Mouse (Mus musculus) embryonic facial prominence, embryonic 14.5 days (tissue): ENCODE data around the gene Klhl26. TPM values are rescaled to one million over a fixed set of nuclear protein-coding genes. Genes with fewer than 3 reads are reported as not detected.
A peak's percentile ranks its signal among the peaks of the same experiment; 100 is the strongest.

Source experiments
- ATAC-seq: fragments of 200-750 bp; cut with Nextera tagmentation; 2 replicates; pipeline ENCODE4 v1.8.0; 2017; ENCODE audit warnings: low read depth, moderate number of reproducible peaks, moderate TSS enrichment
- DNase-seq: peaks from one replicate; pipeline ENCODE4 v3.0.0-alpha.2; 2015; ENCODE audit warnings: low spot score
- H3K27ac ChIP-seq: fragments of 300-500 bp; sonication (generic); replicated peaks from 2 replicates; pipeline ENCODE4 v1.5.1; 2014; ENCODE audit warnings: low read depth, mild to moderate bottlenecking, low read length, moderate library complexity
- H3K27me3 ChIP-seq: fragments of 300-500 bp; sonication (generic); replicated peaks from 2 replicates; pipeline ENCODE4 v1.6.1; 2014; ENCODE audit warnings: low read length; ENCODE audit not compliant: control insufficient read depth, insufficient read depth
- H3K36me3 ChIP-seq: fragments of 300-500 bp; sonication (generic); 2 replicates; pipeline ENCODE4 v1.6.1; 2014; ENCODE audit warnings: low read length, mixed read lengths; ENCODE audit not compliant: control insufficient read depth, insufficient read depth
- H3K4me1 ChIP-seq: fragments of 300-500 bp; sonication (generic); 2 replicates; pipeline ENCODE4 v1.6.1; 2014; ENCODE audit warnings: antibody characterized with exemption, low read length; ENCODE audit not compliant: control insufficient read depth, insufficient read depth
- H3K4me2 ChIP-seq: fragments of 300-500 bp; sonication (generic); 2 replicates; pipeline ENCODE4 v1.6.1; 2014; ENCODE audit warnings: low read depth, mild to moderate bottlenecking, low read length, moderate library complexity, mixed read lengths
- H3K4me3 ChIP-seq: fragments of 300-500 bp; sonication (generic); 2 replicates; pipeline ENCODE4 v1.5.1; 2014; ENCODE audit warnings: low read depth, mild to moderate bottlenecking, low read length
- H3K9ac ChIP-seq: fragments of 300-500 bp; sonication (generic); 2 replicates; pipeline ENCODE4 v1.6.1; 2014; ENCODE audit warnings: low read depth, mild to moderate bottlenecking, low read length, moderate library complexity, mixed read lengths
- H3K9me3 ChIP-seq: fragments of 300-500 bp; sonication (generic); 2 replicates; pipeline ENCODE4 v1.6.1; 2016; ENCODE audit warnings: low read length; ENCODE audit not compliant: control insufficient read depth
- WGBS: fragments of 180-500 bp; shearing (Covaris S2); extraction: QIAGEN DNeasy Blood & Tissue Kit; methylation state at CpG from one replicate; pipeline ENCODE4 v1.1.7; 2014; 5-methylcytosine and 5-hydroxymethylcytosine counted together
- polyA plus RNA-seq: library from polyadenylated mRNA; unstranded; fragments of >200 nt; fragmentation: Nextera tagmentation; extraction: Ambion mirVana; gene quantifications from 2 replicates; pipeline ENCODE4 v1.2.1, GENCODE M21; 2014

Klhl26 gene
- polyA plus RNA-seq, 1 experiment from 2014 or later: 18.7 TPM

DNA sequence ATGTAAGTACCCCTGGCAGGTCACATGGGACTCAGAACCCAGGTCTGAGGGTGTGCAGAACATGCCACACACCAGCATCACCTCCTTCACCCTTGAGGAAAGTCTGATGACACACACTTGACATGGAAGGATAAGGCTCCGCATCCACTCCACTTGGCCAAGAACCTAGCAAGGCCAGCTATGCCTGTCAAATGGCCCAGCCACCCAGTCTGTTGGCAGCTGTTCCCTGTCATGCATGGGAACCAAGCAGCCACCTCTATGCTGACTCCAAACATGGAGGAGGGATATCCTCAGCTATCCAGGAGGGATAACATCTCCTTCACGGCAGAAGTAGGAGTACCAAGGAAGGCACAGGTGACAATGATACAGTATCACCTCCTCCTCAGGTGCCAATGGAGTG is 38.3 kb downstream of the Klhl26 start:
- DNase-seq: no peak
- WGBS: 82% methylated on average over 2 of the region's 2 CpGs
- ATAC-seq: no peak
- Histone ChIP-seq H3K9me3 (no peaks in the 10 kb centered on the region), H3K4me2 (peak overlapping the region; percentile 90), H3K27ac (no peak overlapping the region), H3K4me1 (peaks cover 12% of the 10 kb centered on the region), H3K9ac (no peak overlapping the region), H3K36me3 (0 out of 2 replicates have a peak, but pooled peaks cover 4% of the 10 kb centered on the region), H3K27me3 (no peaks in the 10 kb centered on the region), H3K4me3 (peak overlapping the region; percentile 73)

GRCm38 (mm10) chr8:70435156-70435555 is 41.6 kb downstream of the Klhl26 start:
- no peak for ATAC-seq
- H3K4me2 ChIP-seq: no peak overlapping the region
- peaks cover 11% of the 10 kb centered on the region for H3K4me1 ChIP-seq
- no peak overlapping the region for H3K27ac ChIP-seq
- no peaks in the 10 kb centered on the region for H3K27me3 ChIP-seq
- H3K9ac ChIP-seq: no peak overlapping the region
- 0 out of 2 replicates have a peak, but pooled peaks cover 4% of the 10 kb centered on the region for H3K36me3 ChIP-seq
- H3K9me3 ChIP-seq: no peaks in the 10 kb centered on the region
- no peak for DNase-seq
- 91% methylated on average over 5 of the region's 5 CpGs for WGBS
- H3K4me3 ChIP-seq: no peak overlapping the region

- Histone ChIP-seq H3K9ac (no peak overlapping the region), H3K36me3 (0 out of 2 replicates have a peak, but pooled peaks cover 4% of the 10 kb centered on the region), H3K4me1 (no peaks in the 10 kb centered on the region), H3K4me2 (no peak overlapping the region), H3K27ac (no peak overlapping the region), H3K9me3 (no peaks in the 10 kb centered on the region), H3K27me3 (no peaks in the 10 kb centered on the region), H3K4me3 (no peak overlapping the region)
- no peak for DNase-seq
- ATAC-seq: 0 out of 2 replicates have a peak, but pooled peaks have one; percentile 38
- WGBS: 51% methylated on average over 4 of the region's 4 CpGs
Observed at GRCm38 (mm10) chr8:70432991-70433536, 43.7 kb downstream of the Klhl26 start.

GRCm38 (mm10) chr8:70431213-70431612 is 45.6 kb downstream of the Klhl26 start:
- no peak for ATAC-seq
- no peak overlapping the region for H3K4me3 ChIP-seq
- no peak overlapping the region for H3K4me2 ChIP-seq

GRCm38 (mm10) chr8:70426300-70426907 is 50.4 kb downstream of the Klhl26 start:
- Histone ChIP-seq H3K9ac (no peak overlapping the region; the same call in 1 of the 2 replicates), H3K4me2 (no peak overlapping the region), H3K9me3 (no peaks in the 10 kb centered on the region), H3K27ac (no peak overlapping the region), H3K27me3 (no peaks in the 10 kb centered on the region), H3K4me3 (no peak overlapping the region), H3K36me3 (no peaks in the 10 kb centered on the region), H3K4me1 (no peaks in the 10 kb centered on the region)
- no peak for ATAC-seq
- no peak for DNase-seq
- 88% methylated on average over 2 of the region's 2 CpGs for WGBS

More at GRCm38 (mm10) chr8:70431213-70431612, 45.6 kb downstream of the Klhl26 start:
- Histone ChIP-seq H3K4me1 (no peaks in the 10 kb centered on the region), H3K27ac (no peak overlapping the region), H3K9me3 (no peaks in the 10 kb centered on the region), H3K9ac (no peak overlapping the region), H3K27me3 (no peaks in the 10 kb centered on the region), H3K36me3 (0 out of 2 replicates have a peak, but pooled peaks cover under 1% of the 10 kb centered on the region)
- WGBS: 90% methylated on average over 4 of the region's 4 CpGs
- DNase-seq: no peak

DNA sequence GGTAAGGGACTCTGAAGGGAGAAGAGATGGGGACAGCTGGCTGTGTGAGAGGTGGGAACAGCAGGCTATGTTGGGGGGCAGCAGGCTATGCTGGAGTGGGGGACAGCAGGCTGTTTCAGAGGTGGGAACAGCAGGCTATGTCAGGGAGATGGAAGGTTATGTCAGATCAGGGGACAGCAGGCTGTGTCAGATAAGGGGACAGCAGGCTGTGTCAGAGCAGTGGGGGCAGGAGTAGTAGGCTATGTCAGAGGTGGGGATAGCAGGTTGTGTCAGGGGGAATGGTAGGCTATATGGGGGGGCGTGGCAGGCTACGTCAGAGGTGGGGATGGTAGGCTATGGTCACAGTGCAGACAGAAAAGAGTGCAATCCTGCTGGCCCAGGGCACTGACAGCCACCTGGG is 54.0 kb downstream of the Klhl26 start:
- DNase-seq (no peak), ATAC-seq (no peak)
- Histone ChIP-seq H3K4me1 (peaks cover 23% of the 10 kb centered on the region), H3K27ac (no peak overlapping the region), H3K4me3 (no peak overlapping the region), H3K36me3 (no peaks in the 10 kb centered on the region), H3K9me3 (no peaks in the 10 kb centered on the region), H3K4me2 (no peak overlapping the region), H3K9ac (no peak overlapping the region), H3K27me3 (no peaks in the 10 kb centered on the region)
- 80% methylated on average over 1 of the region's 2 CpGs for WGBS

- Histone ChIP-seq H3K4me2 (no peak overlapping the region), H3K4me1 (peaks cover 23% of the 10 kb centered on the region), H3K9ac (0 out of 2 replicates have a peak overlapping the region, but pooled peaks have one; percentile 25), H3K27ac (no peak overlapping the region), H3K4me3 (no peak overlapping the region), H3K36me3 (no peaks in the 10 kb centered on the region), H3K27me3 (no peaks in the 10 kb centered on the region), H3K9me3 (no peaks in the 10 kb centered on the region)
- ATAC-seq (no peak), DNase-seq (no peak)
- WGBS: 79% methylated on average over 17 of the region's 18 CpGs
Observed at GRCm38 (mm10) chr8:70421349-70422104, 55.2 kb downstream of the Klhl26 start.

DNA sequence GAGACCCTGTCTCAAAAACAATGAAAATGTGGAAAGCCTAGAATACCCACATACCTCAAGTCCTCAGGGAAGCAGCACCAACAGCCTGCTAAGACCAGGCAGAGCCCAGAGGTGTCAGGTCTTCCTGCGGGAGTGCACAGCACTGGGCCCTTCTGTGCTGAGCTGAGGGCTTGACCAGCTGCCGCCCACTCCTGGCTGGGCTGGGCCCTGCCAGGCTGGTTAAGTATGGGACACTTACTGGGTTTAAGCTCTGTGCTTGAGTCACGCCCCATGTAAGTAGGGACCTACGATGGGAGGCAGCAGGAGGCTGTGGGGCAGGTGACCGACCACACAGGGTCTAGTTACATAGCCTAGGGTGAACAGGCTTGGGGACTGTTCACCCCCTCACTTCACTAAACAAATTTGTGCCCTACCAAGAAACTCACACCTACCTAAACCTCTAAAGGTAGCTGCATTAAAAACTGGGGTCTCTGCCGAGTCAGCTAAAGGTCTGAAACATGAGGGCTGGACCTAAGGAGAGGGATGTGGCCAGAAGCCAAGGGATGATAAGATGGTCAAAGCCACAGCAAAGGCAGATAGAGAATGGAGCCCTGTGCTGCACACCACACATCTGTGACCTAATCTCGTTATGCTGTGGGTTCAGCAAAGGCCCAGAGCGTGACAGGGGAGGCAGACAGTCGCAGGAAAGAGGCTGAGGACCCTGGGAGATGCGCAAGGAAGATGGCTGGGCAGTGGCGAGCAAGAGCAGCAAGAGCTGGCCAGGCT is 56.7 kb downstream of the Klhl26 start:
- peaks cover 23% of the 10 kb centered on the region for H3K4me1 ChIP-seq
- H3K27ac ChIP-seq: peak overlapping the region; percentile 65; the same call in 1 of the 2 replicates
- no peak overlapping the region for H3K4me3 ChIP-seq
- 82% methylated on average over 11 of the region's 11 CpGs for WGBS
- no peaks in the 10 kb centered on the region for H3K27me3 ChIP-seq
- H3K9ac ChIP-seq: no peak overlapping the region
- no peaks in the 10 kb centered on the region for H3K36me3 ChIP-seq
- H3K4me2 ChIP-seq: no peak overlapping the region
- DNase-seq (peak; percentile 21), ATAC-seq (no peak)
- no peaks in the 10 kb centered on the region for H3K9me3 ChIP-seq
